Mouse (Mus musculus) gastrocnemius, postnatal 14 days (tissue): Measurements from ENCODE around the gene Olfr988. TPM values are rescaled to one million over a fixed set of nuclear protein-coding genes. Genes with fewer than 3 reads are reported as not detected.
"Not testable (repeated sequence)": the region's sequence is repeated elsewhere in the genome, so short reads cannot be mapped to it uniquely, and the experiment has no call there.

Experiments used
- DNase-seq: peaks from one replicate; pipeline ENCODE4 v3.0.0; 2021; ENCODE audit warnings: mixed read lengths
- intact Hi-C: fragments of 180-260 bp; cut with DNase I; formaldehyde crosslinking; loops from one replicate; pipeline ENCODE4 v1.15.1; 2025; ENCODE audit warnings: low total_unique reads
- long read RNA-seq, 2 experiments: library from polyadenylated mRNA; stranded (forward); transcript quantifications; one replicate each; pipeline ENCODE4 v2.0.0; 2021
- total RNA-seq, 2 experiments: library from RNA; stranded (reverse); gene quantifications; 2 replicates each; pipeline ENCODE4 v1.2.3; 2021

Olfr988 gene
- not detected for total RNA-seq
- long read RNA-seq, experiment 1: 0 reads
- long read RNA-seq, experiment 2: 0 reads

GRCm38 (mm10) chr2:85363127-85363526 is at the start of gene Olfr988:
Gene Olfr988 (minus strand): TSS chr2:85363227.
- DNase-seq, intact Hi-C loops: not testable (repeated sequence)

GRCm38 (mm10) chr2:85409369-85409768 is 46.3 kb upstream of the Olfr988 start, which contains the start of gene Olfr992:
Gene Olfr992 (minus strand): TSS chr2:85409469.
- no peak for DNase-seq
- intact Hi-C loops: no loop called here

GRCm38 (mm10) chr2:85339972-85340371 is 23.1 kb downstream of the Olfr988 start:
- no peak for DNase-seq
- intact Hi-C loops: no loop called here

GRCm38 (mm10) chr2:85339215-85339614 is 23.8 kb downstream of the Olfr988 start, which contains the start of gene Olfr987:
Gene Olfr987 (minus strand): TSS chr2:85339315.
- intact Hi-C loops, DNase-seq: not testable (repeated sequence)

- intact Hi-C loops: no loop called here
- DNase-seq: no peak
Measured at GRCm38 (mm10) chr2:85319106-85319505, 43.9 kb downstream of the Olfr988 start.

Other genes with a start within 250 kb of the Olfr988 start
- gene Aplnr, start 227.0 kb downstream of the Olfr988 start, total RNA-seq: 10 to 100 TPM; 61.0 to 74.0 TPM
- gene Lrrc55, start 166.0 kb downstream of the Olfr988 start, total RNA-seq: 1 to 10 TPM; 3.9 to 7.3 TPM
- not detected for gene Olfr987, start 23.9 kb downstream of the Olfr988 start, total RNA-seq
- gene Olfr992, start 46.2 kb upstream of the Olfr988 start, total RNA-seq: not detected
- not detected for gene Olfr993, start 51.6 kb upstream of the Olfr988 start, total RNA-seq
- gene Olfr994, start 73.2 kb upstream of the Olfr988 start, total RNA-seq: not detected
- not detected for gene Olfr995, start 80.4 kb upstream of the Olfr988 start, total RNA-seq
- not detected for gene 4833423E24Rik, start 155.8 kb upstream of the Olfr988 start, total RNA-seq
- gene Olfr996, start 216.0 kb upstream of the Olfr988 start, total RNA-seq: not detected
- not detected for gene Olfr998, start 225.7 kb upstream of the Olfr988 start, total RNA-seq
- not detected for gene Olfr1000, start 248.7 kb upstream of the Olfr988 start, total RNA-seq